Mouse (Mus musculus) layer of hippocampus, adult 18-20 months (tissue): ENCODE measurements at regions not wholly inside any gene's neighbourhood (a gene's known extent, or its start where the extent isn't known, plus 50 kb on each side); places are given as distances from the start of the nearest gene placed in this dataset.
A peak's percentile ranks its signal among the peaks of the same experiment; 100 is the strongest.

Experiments used
- DNase-seq, 2 experiments: peaks; one replicate each; pipeline ENCODE4 v3.0.0; 2022; ENCODE audit warnings: low spot score in 2 of 2

GRCm38 (mm10) chr2:122863343-122863970 is 98.4 kb downstream of the Sqor start:
- DNase-seq: peak in 1 of 2 experiments; percentile 6

DNA sequence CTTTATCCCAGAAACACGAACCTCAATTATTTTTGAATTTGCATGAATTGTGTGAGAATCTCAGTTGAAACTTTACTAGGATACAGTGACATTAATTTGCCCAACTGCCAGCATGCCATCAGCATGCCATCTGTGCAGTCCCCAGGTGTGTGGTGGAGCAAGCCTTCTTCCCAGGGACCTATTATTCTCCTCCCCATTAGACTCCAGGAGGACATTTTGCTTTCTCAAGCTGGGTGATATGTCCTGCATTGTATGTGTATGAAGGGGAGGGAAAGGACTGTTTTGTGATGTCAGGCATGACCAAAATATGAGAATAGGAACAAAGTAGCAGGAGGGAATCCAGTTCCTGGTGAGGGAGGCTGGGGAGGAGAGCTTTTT is 98.9 kb downstream of the Sqor start:
- no peak for DNase-seq

DNA sequence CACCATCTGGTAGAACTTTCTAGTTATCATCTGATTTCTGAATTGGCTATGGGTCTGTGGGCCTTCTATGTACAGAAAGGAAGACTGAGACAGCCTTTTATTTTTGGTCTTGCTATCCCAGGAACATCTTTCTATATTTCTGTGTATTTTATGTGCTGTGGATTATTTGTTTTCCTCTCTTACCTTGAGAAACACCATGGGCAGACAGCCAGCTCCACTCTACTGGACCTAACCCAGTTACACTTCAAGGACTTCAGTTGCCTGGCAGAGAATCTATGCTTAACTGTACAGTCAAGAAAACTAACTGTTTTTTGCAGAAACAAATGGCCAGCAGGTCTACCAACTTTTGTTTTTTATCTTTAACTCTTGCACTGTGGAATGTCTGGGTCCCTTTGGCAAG is 122.1 kb downstream of the Sqor start:
- DNase-seq: no peak

GRCm38 (mm10) chr2:122887526-122887925 is 122.5 kb downstream of the Sqor start:
- no peak for DNase-seq

DNA sequence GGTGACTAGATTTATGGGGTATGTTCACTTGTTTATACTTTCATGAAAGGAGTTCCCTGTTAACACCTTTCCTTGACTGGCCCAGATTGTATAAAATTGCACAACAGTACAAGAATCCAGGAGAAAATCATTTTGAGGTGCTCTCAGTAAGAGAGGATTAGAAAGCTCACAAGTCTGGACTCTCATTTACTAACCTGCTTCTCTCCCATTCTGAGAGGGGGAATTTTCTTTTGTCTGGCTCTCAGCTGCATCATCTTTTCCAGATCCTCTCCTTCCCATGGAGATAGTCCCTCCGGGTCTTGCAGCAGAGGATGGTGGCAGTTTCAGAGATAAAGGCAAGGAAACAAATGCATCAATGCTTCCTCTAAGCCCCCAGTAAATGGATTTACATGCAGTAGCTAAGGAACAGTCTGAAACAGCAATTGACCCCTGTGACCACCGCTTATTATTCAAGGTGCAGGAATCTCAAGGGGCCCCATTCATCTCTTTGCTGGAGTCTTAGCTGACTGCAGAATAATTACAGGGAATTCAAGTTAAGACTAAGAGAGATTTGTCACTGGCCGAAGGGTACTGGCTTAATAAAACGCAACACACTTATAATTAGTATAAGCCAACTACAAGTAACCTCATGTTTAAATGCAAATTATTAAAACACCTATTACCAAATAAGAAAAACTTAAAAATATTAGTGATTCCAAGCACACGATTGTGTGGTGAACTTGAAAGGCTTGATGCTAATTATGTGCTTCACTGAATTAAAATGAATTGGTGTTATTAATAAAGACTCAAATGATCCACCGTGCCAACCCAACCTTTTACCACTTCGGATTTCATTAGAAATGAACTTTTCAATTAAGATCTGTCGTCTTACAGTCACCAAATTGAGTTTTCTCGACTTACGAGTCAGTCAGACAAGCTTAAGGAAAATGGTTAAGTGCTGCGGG is 140.4 kb downstream of the Sqor start:
- no peak for DNase-seq

- DNase-seq: peak in 1 of 2 experiments; percentile 65
Observed at GRCm38 (mm10) chr2:122916772-122917171, 151.7 kb downstream of the Sqor start.

- peak; percentile 5 to 62 for DNase-seq
Observed at GRCm38 (mm10) chr2:122937922-122938321, 172.9 kb downstream of the Sqor start.

GRCm38 (mm10) chr2:122944841-122945240 is 179.8 kb downstream of the Sqor start:
- no peak for DNase-seq

DNA sequence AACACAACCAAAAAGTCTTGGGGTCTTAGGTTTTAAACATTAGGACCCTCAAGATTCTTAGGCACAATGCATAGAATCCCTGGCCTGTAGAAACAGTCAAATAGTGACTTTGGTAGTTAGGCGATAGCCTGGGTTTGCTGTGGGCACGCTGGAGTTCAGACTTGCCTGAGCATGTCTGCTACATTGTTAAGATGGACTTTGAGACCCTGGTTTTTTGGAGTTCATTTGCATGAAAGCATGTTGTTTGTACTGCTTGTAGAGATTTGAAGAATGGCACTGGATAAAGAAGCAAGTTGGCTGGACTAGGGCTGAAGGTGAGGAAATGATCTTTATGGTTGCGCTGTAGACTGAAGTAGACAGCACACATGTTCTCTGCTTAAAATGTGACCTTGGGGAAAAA is 180.9 kb downstream of the Sqor start:
- no peak for DNase-seq

DNA sequence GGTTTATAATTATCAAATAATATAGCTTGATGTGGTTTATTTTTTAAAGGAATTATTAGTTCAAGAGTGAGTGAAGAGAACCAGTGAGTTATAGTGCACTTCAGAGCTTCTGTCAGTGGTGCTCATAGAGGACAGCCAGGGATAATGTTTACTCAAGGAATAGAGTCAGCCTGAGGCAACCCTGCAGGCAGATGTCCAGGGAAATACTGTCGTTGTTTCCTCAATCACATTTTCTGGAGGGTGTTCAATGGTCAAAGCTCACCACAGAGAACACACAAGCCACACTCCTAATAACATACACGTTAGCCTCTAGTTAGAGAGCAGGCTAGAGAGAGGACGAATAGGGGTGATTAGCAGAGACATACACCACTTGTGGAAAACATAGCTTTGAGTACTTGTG is 184.0 kb downstream of the Sqor start:
- DNase-seq: no peak

GRCm38 (mm10) chr2:122961701-122962100 is 196.7 kb downstream of the Sqor start:
- DNase-seq: no peak

DNA sequence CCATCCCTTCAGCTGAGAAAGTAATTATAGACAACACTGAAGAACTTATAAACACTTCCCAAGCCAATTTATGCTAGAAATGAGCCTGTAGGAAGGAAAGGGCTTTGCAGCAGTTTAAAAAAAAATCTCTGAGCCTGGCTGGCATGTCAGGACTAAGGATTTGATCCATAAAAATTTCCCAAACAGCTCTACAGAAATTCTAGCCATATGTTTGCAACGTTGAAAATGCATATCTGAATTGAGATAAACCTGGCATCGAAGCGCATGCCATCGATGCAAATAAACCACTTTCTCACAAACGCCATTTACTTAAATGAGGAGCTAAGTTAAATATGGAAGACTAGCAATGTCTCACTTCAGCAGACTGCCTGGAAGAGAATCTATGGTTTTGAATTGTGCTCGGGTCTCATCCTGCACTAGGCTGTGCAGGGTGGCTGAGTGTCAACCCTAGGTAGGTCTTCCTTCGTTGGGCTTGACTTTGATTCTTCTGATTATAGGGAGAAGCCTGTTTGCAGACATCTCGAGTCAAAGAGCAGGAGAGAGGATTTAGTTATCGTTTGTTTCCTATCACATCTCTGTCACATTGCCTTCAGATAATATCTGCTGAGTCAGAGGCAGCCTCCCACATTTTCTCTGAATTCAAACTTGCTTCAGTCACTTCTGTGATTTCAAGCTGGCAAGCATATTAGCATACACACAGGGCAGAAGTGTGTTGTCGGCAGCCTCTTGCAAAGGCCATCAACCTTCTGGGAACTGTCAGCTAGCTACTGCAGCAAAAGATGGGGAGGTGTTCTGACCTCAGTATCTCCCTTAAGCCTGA is 204.0 kb downstream of the Sqor start:
- DNase-seq: peak; percentile 35 to 70
